Mouse (Mus musculus) layer of hippocampus, adult 18-20 months (tissue): Measurements from ENCODE around the gene Tm9sf1. TPM values are rescaled to one million over a fixed set of nuclear protein-coding genes. Genes with fewer than 3 reads are reported as not detected.

Experiments used
- DNase-seq, 2 experiments: peaks; one replicate each; pipeline ENCODE4 v3.0.0; 2022; ENCODE audit warnings: low spot score in 2 of 2
- total RNA-seq, 2 experiments: library from RNA; stranded (reverse); gene quantifications; 2 replicates each; pipeline ENCODE4 v1.2.3; 2021

Tm9sf1 gene
- total RNA-seq, 2 experiments from 2014 or later: 39.6 to 40.8 TPM

- DNase-seq: peak; percentile 92 to 97
These were observed 52.2 kb downstream of the Tm9sf1 start, which contains the start of gene Rnf31 for GRCm38 (mm10) chr14:55591331-55591891. Gene Rnf31, plus strand, starts transcription at chr14:55591708.

- peak; percentile 88 to 93 for DNase-seq
These were observed 52.8 kb downstream of the Tm9sf1 start, which contains the start of gene Psme2 for GRCm38 (mm10) chr14:55590748-55591330. Gene Psme2, minus strand, starts transcription at chr14:55591113.

- no peak for DNase-seq
These were observed 53.7 kb downstream of the Tm9sf1 start for GRCm38 (mm10) chr14:55589771-55590448.

- no peak for DNase-seq
These were observed 54.3 kb downstream of the Tm9sf1 start for GRCm38 (mm10) chr14:55589271-55589670.

GRCm38 (mm10) chr14:55586149-55586548, 57.5 kb downstream of the Tm9sf1 start:
- DNase-seq: no peak

Other genes with a start within 250 kb of the Tm9sf1 start
- 10 to 100 TPM; 20.2 to 22.1 TPM for gene Dhrs4, start 165.0 kb downstream of the Tm9sf1 start, total RNA-seq
- 10 to 100 TPM; 46.8 to 50.8 TPM for gene Carmil3, start 153.2 kb downstream of the Tm9sf1 start, total RNA-seq
- gene Cpne6, start 133.4 kb downstream of the Tm9sf1 start, total RNA-seq: 100 to 1,000 TPM; 653 to 657 TPM
- 1 to 10 TPM; 1.7 to 2.2 TPM for gene Nrl, start 118.8 kb downstream of the Tm9sf1 start, total RNA-seq
- gene Pck2, start 103.5 kb downstream of the Tm9sf1 start, total RNA-seq: 10 to 100 TPM; 50.9 to 54.2 TPM
- 10 to 100 TPM; 72.2 to 83.8 TPM for gene Dcaf11, start 83.8 kb downstream of the Tm9sf1 start, total RNA-seq
- 1 to 10 TPM in 1 of 2 experiments, under 1 TPM in 1; 0.79 to 1.6 TPM for gene A730061H03Rik, start 83.4 kb downstream of the Tm9sf1 start, total RNA-seq
- gene Fitm1, start 68.2 kb downstream of the Tm9sf1 start, total RNA-seq: not detected
- 10 to 100 TPM; 54.0 to 56.6 TPM for gene Psme1, start 65.7 kb downstream of the Tm9sf1 start, total RNA-seq
- gene Emc9, start 58.5 kb downstream of the Tm9sf1 start, total RNA-seq: 10 to 100 TPM; 43.3 to 49.5 TPM
- gene Psme2, start 52.7 kb downstream of the Tm9sf1 start, total RNA-seq: 10 to 100 TPM; 53.7 to 57.4 TPM
- 10 to 100 TPM; 38.0 to 43.0 TPM for gene Rnf31, start 52.1 kb downstream of the Tm9sf1 start, total RNA-seq
- gene Irf9, start 40.2 kb downstream of the Tm9sf1 start, total RNA-seq: 10 to 100 TPM; 10.9 to 13.3 TPM
- gene Rec8, start 25.8 kb downstream of the Tm9sf1 start, total RNA-seq: 1 to 10 TPM; 1.4 to 1.8 TPM
- 100 to 1,000 TPM; 119 to 128 TPM for gene Ipo4, start 7.8 kb downstream of the Tm9sf1 start, total RNA-seq
- 1 to 10 TPM; 2.7 to 3.8 TPM for gene Gm49378, start 5.9 kb downstream of the Tm9sf1 start, total RNA-seq
- 1 to 10 TPM in 1 of 2 experiments, under 1 TPM in 1; 0.79 to 1.2 TPM for gene Tssk4, start 6.4 kb upstream of the Tm9sf1 start, total RNA-seq
- 10 to 100 TPM; 45.5 to 52.3 TPM for gene Mdp1, start 16.7 kb upstream of the Tm9sf1 start, total RNA-seq
- gene Gmpr2, start 28.1 kb upstream of the Tm9sf1 start, total RNA-seq: 10 to 100 TPM; 23.3 to 26.4 TPM
- 100 to 1,000 TPM; 294 to 304 TPM for gene Nedd8, start 28.3 kb upstream of the Tm9sf1 start, total RNA-seq
- gene Tinf2, start 38.0 kb upstream of the Tm9sf1 start, total RNA-seq: 10 to 100 TPM; 12.3 to 15.2 TPM
- gene Tgm1, start 70.1 kb upstream of the Tm9sf1 start, total RNA-seq: not detected
- 10 to 100 TPM; 43.7 to 45.7 TPM for gene Rabggta, start 78.5 kb upstream of the Tm9sf1 start, total RNA-seq
- 10 to 100 TPM; 83.2 to 98.7 TPM for gene Dhrs1, start 101.9 kb upstream of the Tm9sf1 start, total RNA-seq
- gene Nop9, start 101.9 kb upstream of the Tm9sf1 start, total RNA-seq: 10 to 100 TPM; 11.7 to 14.5 TPM
- gene Cideb, start 114.7 kb upstream of the Tm9sf1 start, total RNA-seq: 1 to 10 TPM; 1.7 to 2.2 TPM
- under 1 TPM; 0.12 to 0.13 TPM for gene Ltb4r2, start 117.6 kb upstream of the Tm9sf1 start, total RNA-seq
- gene Ltb4r1, start 122.2 kb upstream of the Tm9sf1 start, total RNA-seq: under 1 TPM in 1 of 2 experiments, not detected in 1; 0.45 TPM
- 1 to 10 TPM; 3.1 to 4.4 TPM for gene Adcy4, start 140.3 kb upstream of the Tm9sf1 start, total RNA-seq
- gene Ripk3, start 145.1 kb upstream of the Tm9sf1 start, total RNA-seq: 1 to 10 TPM in 1 of 2 experiments, under 1 TPM in 1; 0.52 to 1.1 TPM
- 1 to 10 TPM; 1.4 to 2.3 TPM for gene Nfatc4, start 179.3 kb upstream of the Tm9sf1 start, total RNA-seq
- gene Nynrin, start 210.2 kb upstream of the Tm9sf1 start, total RNA-seq: 1 to 10 TPM; 7.0 to 8.0 TPM
- gene Cbln3, start 240.6 kb upstream of the Tm9sf1 start, total RNA-seq: under 1 TPM; 0.15 to 0.64 TPM
- gene Khnyn, start 241.1 kb upstream of the Tm9sf1 start, total RNA-seq: 10 to 100 TPM; 11.4 to 12.2 TPM